Mouse (Mus musculus) limb, embryonic 13.5 days (tissue): Measurements from ENCODE around the gene Polk. TPM values are rescaled to one million over a fixed set of nuclear protein-coding genes. Genes with fewer than 3 reads are reported as not detected.

ENCODE experiments used
- ATAC-seq: fragments of 200-750 bp; cut with Nextera tagmentation; 2 replicates; pipeline ENCODE4 v1.8.0; 2017; ENCODE audit warnings: low read depth, moderate number of reproducible peaks, moderate TSS enrichment; ENCODE audit not compliant: low FRiP score
- H3K27ac ChIP-seq: fragments of 300-500 bp; sonication (generic); 2 replicates; pipeline ENCODE4 v1.5.1; 2015; ENCODE audit warnings: inconsistent platforms, mild to moderate bottlenecking, moderate library complexity
- H3K27me3 ChIP-seq: fragments of 300-500 bp; sonication (generic); 2 replicates; pipeline ENCODE4 v1.6.1; 2015; ENCODE audit warnings: mild to moderate bottlenecking, inconsistent platforms
- H3K36me3 ChIP-seq: fragments of 300-500 bp; sonication (generic); 2 replicates; pipeline ENCODE4 v1.6.1; 2015; ENCODE audit warnings: inconsistent platforms, mild to moderate bottlenecking, moderate library complexity
- H3K4me1 ChIP-seq: fragments of 300-500 bp; sonication (generic); 2 replicates; pipeline ENCODE4 v1.6.1; 2015; ENCODE audit warnings: inconsistent platforms
- H3K4me2 ChIP-seq: fragments of 300-500 bp; sonication (generic); replicated peaks from 2 replicates; pipeline ENCODE4 v1.6.1; 2015; ENCODE audit warnings: inconsistent platforms, mild to moderate bottlenecking, moderate library complexity
- H3K4me3 ChIP-seq: fragments of 300-500 bp; sonication (generic); 2 replicates; pipeline ENCODE4 v1.5.1; 2015; ENCODE audit warnings: moderate library complexity, mild to moderate bottlenecking, inconsistent platforms
- H3K9ac ChIP-seq: fragments of 300-500 bp; sonication (generic); 2 replicates; pipeline ENCODE4 v1.6.1; 2015; ENCODE audit warnings: mild to moderate bottlenecking, inconsistent platforms
- H3K9me3 ChIP-seq: fragments of 300-500 bp; sonication (generic); 2 replicates; pipeline ENCODE4 v1.6.1; 2016; ENCODE audit warnings: inconsistent platforms
- WGBS: fragments of 180-500 bp; shearing (Covaris S2); methylation state at CpG from one replicate; pipeline ENCODE4 v1.1.7; 2015; 5-methylcytosine and 5-hydroxymethylcytosine counted together
- polyA plus RNA-seq: library from polyadenylated mRNA; unstranded; fragments of >200 nt; fragmentation: Nextera tagmentation; extraction: Ambion mirVana; gene quantifications from 2 replicates; pipeline ENCODE4 v1.2.1, GENCODE M21; 2015

Polk gene
- polyA plus RNA-seq, 1 experiment from 2014 or later: 11.6 TPM

- 99% methylated on average over 3 of the region's 3 CpGs for WGBS
- Histone ChIP-seq H3K27ac (no peak overlapping the region), H3K9me3 (no peaks in the 10 kb centered on the region), H3K36me3 (no peaks in the 10 kb centered on the region), H3K4me1 (no peaks in the 10 kb centered on the region), H3K4me2 (no peak overlapping the region), H3K27me3 (no peaks in the 10 kb centered on the region), H3K4me3 (no peak overlapping the region), H3K9ac (no peak overlapping the region)
- ATAC-seq: no peak
Measured at GRCm38 (mm10) chr13:96527022-96527421, 15.4 kb downstream of the Polk start.

- no peaks in the 10 kb centered on the region for H3K36me3 ChIP-seq
- no peak overlapping the region for H3K4me2 ChIP-seq
- no peaks in the 10 kb centered on the region for H3K4me1 ChIP-seq
- no peak overlapping the region for H3K4me3 ChIP-seq
- WGBS: 82% methylated on average over 3 of the region's 3 CpGs
- no peaks in the 10 kb centered on the region for H3K27me3 ChIP-seq
- no peak overlapping the region for H3K9ac ChIP-seq
- no peak for ATAC-seq
- no peak overlapping the region for H3K27ac ChIP-seq
- no peaks in the 10 kb centered on the region for H3K9me3 ChIP-seq
Measured at GRCm38 (mm10) chr13:96521294-96521693, 21.1 kb downstream of the Polk start.

DNA sequence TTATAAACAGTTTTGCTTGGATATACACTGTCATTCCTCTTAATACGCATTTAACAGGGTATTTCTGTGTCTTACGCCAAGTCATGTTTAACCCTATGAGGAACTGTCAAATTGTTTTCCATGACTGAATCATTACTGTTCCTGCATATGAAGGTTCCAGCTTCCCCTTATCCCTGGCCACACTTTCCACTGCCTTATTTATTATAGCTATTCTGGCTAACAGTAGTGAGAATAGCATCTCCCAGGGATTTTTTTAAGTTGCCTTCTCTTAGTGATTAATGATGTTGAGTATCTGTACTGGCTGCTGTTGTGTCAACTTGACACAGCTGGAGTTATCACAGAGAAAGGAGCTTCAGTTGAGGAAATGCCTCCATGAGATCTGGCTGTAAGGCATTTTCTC lies 25.0 kb downstream of the Polk start:
- Histone ChIP-seq H3K4me3 (no peak overlapping the region), H3K4me1 (no peaks in the 10 kb centered on the region), H3K27me3 (no peaks in the 10 kb centered on the region), H3K36me3 (no peaks in the 10 kb centered on the region), H3K9ac (no peak overlapping the region), H3K4me2 (no peak overlapping the region), H3K27ac (no peak overlapping the region), H3K9me3 (no peaks in the 10 kb centered on the region)
- WGBS: 92% methylated on average over 2 of the region's 2 CpGs
- ATAC-seq: no peak

- H3K9me3 ChIP-seq: no peaks in the 10 kb centered on the region
- H3K4me3 ChIP-seq: no peak overlapping the region
- H3K4me1 ChIP-seq: 0 out of 2 replicates have a peak, but pooled peaks cover 3% of the 10 kb centered on the region
- H3K36me3 ChIP-seq: no peaks in the 10 kb centered on the region
- WGBS: 82% methylated on average over 9 of the region's 9 CpGs
- no peak overlapping the region for H3K9ac ChIP-seq
- no peaks in the 10 kb centered on the region for H3K27me3 ChIP-seq
- H3K27ac ChIP-seq: no peak overlapping the region
- no peak for ATAC-seq
- H3K4me2 ChIP-seq: no peak overlapping the region
Measured at GRCm38 (mm10) chr13:96516249-96516648, 26.1 kb downstream of the Polk start.

- Histone ChIP-seq H3K4me1 (0 out of 2 replicates have a peak, but pooled peaks cover 3% of the 10 kb centered on the region), H3K27ac (no peak overlapping the region), H3K27me3 (no peaks in the 10 kb centered on the region), H3K9me3 (no peaks in the 10 kb centered on the region), H3K4me3 (no peak overlapping the region), H3K4me2 (no peak overlapping the region), H3K9ac (no peak overlapping the region), H3K36me3 (no peaks in the 10 kb centered on the region)
- no peak for ATAC-seq
- 82% methylated on average over 5 of the region's 5 CpGs for WGBS
Measured at GRCm38 (mm10) chr13:96514154-96514942, 28.0 kb downstream of the Polk start.

- Histone ChIP-seq H3K9ac (no peak overlapping the region), H3K27me3 (no peaks in the 10 kb centered on the region), H3K4me1 (0 out of 2 replicates have a peak, but pooled peaks cover 3% of the 10 kb centered on the region), H3K9me3 (no peaks in the 10 kb centered on the region), H3K4me2 (no peak overlapping the region), H3K27ac (no peak overlapping the region), H3K36me3 (no peaks in the 10 kb centered on the region), H3K4me3 (no peak overlapping the region)
- WGBS: 43% methylated on average over 5 of the region's 5 CpGs
- ATAC-seq: no peak
Measured at GRCm38 (mm10) chr13:96511893-96512292, 30.5 kb downstream of the Polk start.

- Histone ChIP-seq H3K4me3 (no peak overlapping the region), H3K27ac (no peak overlapping the region), H3K36me3 (no peaks in the 10 kb centered on the region), H3K9ac (no peak overlapping the region), H3K9me3 (no peaks in the 10 kb centered on the region), H3K4me1 (0 out of 2 replicates have a peak, but pooled peaks cover 3% of the 10 kb centered on the region), H3K27me3 (no peaks in the 10 kb centered on the region), H3K4me2 (no peak overlapping the region)
- no peak for ATAC-seq
- 77% methylated on average over 1 of the region's 1 CpGs for WGBS
Measured at GRCm38 (mm10) chr13:96511262-96511661, 31.1 kb downstream of the Polk start.

GRCm38 (mm10) chr13:96510635-96511034 lies 31.7 kb downstream of the Polk start:
- H3K4me3 ChIP-seq: no peak overlapping the region
- H3K4me2 ChIP-seq: no peak overlapping the region
- H3K36me3 ChIP-seq: no peaks in the 10 kb centered on the region
- H3K27me3 ChIP-seq: no peaks in the 10 kb centered on the region
- 0 out of 2 replicates have a peak, but pooled peaks cover 3% of the 10 kb centered on the region for H3K4me1 ChIP-seq
- 77% methylated on average over 13 of the region's 13 CpGs for WGBS
- ATAC-seq: no peak
- no peak overlapping the region for H3K9ac ChIP-seq
- no peak overlapping the region for H3K27ac ChIP-seq
- H3K9me3 ChIP-seq: no peaks in the 10 kb centered on the region

DNA sequence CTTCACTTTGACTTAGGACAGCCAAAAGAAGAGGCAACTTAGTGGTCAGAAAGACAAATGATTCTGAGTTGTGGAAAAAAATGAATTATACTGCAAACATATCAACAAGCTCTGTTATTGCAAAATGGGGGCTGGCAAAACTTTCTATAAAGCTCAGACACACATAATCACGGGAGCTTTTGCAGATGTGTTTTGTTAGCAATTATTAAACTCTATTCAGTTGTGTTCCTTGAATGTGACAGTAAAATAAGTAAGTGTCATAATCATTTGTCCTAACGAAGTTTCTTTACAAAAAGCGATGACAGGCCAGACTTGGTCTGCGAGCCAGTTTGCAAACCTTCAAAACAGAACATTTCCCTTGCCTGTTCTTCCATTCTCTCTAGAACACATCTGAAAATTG lies 34.8 kb downstream of the Polk start:
- H3K36me3 ChIP-seq: no peaks in the 10 kb centered on the region
- H3K4me2 ChIP-seq: no peak overlapping the region
- ATAC-seq: no peak
- H3K4me1 ChIP-seq: 0 out of 2 replicates have a peak, but pooled peaks cover 3% of the 10 kb centered on the region
- no peak overlapping the region for H3K27ac ChIP-seq
- WGBS: 82% methylated on average over 4 of the region's 4 CpGs
- no peak overlapping the region for H3K4me3 ChIP-seq
- no peaks in the 10 kb centered on the region for H3K9me3 ChIP-seq
- no peak overlapping the region for H3K9ac ChIP-seq
- no peaks in the 10 kb centered on the region for H3K27me3 ChIP-seq

DNA sequence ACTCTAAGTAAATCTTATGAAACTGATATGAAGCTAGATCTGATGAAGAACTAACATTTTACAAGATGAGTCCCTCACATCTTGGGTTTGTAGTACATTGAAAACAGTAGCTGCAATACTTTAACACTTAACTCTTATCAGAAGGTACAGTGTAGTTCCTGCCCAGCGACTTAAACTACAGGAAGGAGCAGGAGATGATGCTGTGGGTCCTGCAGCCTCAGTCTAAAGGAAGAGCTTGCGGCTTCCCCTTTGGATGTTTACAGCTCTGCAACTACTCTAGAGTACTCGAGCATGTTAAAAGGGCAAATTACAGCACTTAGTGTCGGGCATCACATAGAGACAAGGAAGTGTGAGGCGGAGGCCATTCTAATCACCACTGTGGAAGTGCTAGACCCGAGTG lies 36.1 kb downstream of the Polk start:
- Histone ChIP-seq H3K4me1 (no peaks in the 10 kb centered on the region), H3K4me3 (no peak overlapping the region), H3K9ac (no peak overlapping the region), H3K27me3 (no peaks in the 10 kb centered on the region), H3K9me3 (no peaks in the 10 kb centered on the region), H3K4me2 (no peak overlapping the region), H3K27ac (no peak overlapping the region), H3K36me3 (no peaks in the 10 kb centered on the region)
- WGBS: 63% methylated on average over 6 of the region's 6 CpGs
- ATAC-seq: no peak

DNA sequence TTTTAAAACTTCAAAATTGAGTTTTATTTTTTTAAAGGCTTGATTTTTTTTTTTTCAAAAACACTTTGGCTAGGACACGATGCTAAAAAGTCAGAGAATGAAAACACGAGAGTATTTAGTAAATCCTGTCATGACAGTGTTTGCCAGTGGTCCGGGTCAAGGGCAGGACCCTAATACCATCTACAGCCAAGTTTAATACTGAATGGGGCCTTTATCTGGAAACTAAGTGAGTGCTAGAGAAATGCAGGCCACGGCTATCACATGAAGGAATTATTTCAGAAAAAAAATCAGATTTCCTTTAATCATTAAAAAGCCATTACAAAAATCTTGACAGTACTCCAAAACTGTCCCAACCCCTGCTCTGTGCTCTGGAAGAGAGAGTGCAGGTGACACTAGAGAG lies 36.7 kb downstream of the Polk start:
- 87% methylated on average over 4 of the region's 4 CpGs for WGBS
- Histone ChIP-seq H3K27me3 (no peaks in the 10 kb centered on the region), H3K4me2 (no peak overlapping the region), H3K9ac (no peak overlapping the region), H3K36me3 (peaks cover 3% of the 10 kb centered on the region; the same call in 1 of the 2 replicates), H3K4me1 (no peaks in the 10 kb centered on the region), H3K27ac (no peak overlapping the region), H3K9me3 (no peaks in the 10 kb centered on the region), H3K4me3 (no peak overlapping the region)
- ATAC-seq: no peak

- H3K36me3 ChIP-seq: peaks cover 12% of the 10 kb centered on the region; the same call in 1 of the 2 replicates
- H3K9me3 ChIP-seq: no peaks in the 10 kb centered on the region
- H3K9ac ChIP-seq: no peak overlapping the region
- no peak overlapping the region for H3K4me2 ChIP-seq
- no peak overlapping the region for H3K27ac ChIP-seq
- no peak for ATAC-seq
- no peaks in the 10 kb centered on the region for H3K27me3 ChIP-seq
- WGBS: 85% methylated on average over 2 of the region's 2 CpGs
- H3K4me1 ChIP-seq: no peaks in the 10 kb centered on the region
- no peak overlapping the region for H3K4me3 ChIP-seq
Measured at GRCm38 (mm10) chr13:96499891-96500290, 42.5 kb downstream of the Polk start.

DNA sequence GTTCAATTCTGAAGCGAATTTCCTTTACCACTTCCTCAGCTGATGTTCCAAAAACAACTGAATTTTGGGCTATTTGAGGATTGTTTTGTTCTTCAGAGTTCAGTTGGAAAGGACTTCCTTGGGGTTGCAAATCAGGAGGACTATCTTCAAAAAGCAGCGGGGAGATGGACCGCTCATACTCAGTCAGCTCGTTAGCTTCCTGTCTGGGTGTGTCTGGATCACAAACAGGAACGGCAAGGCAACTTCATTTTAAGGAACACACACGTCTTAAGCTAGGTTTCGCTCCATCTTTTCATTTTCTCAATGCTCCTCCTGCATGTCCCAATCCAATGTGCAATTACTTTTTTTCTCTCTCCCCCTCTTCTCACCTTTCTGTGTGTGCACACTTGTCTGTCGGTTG lies 45.7 kb downstream of the Polk start:
- ATAC-seq: no peak
- no peaks in the 10 kb centered on the region for H3K27me3 ChIP-seq
- no peak overlapping the region for H3K9ac ChIP-seq
- H3K4me3 ChIP-seq: no peak overlapping the region
- H3K27ac ChIP-seq: no peak overlapping the region
- H3K36me3 ChIP-seq: peaks cover 17% of the 10 kb centered on the region; the same call in 1 of the 2 replicates
- WGBS: 82% methylated on average over 8 of the region's 8 CpGs
- no peaks in the 10 kb centered on the region for H3K4me1 ChIP-seq
- no peaks in the 10 kb centered on the region for H3K9me3 ChIP-seq
- H3K4me2 ChIP-seq: no peak overlapping the region
